Mouse (Mus musculus) E14TG2a.4 (cell line): Measurements from ENCODE around the gene Actl9.

Experiments
- CTCF ChIP-seq: conservative IDR thresholded peaks from 2 replicates; pipeline ENCODE4 v1.5.1; 2014; ENCODE audit warnings: low read length
- NANOG ChIP-seq: IDR thresholded peaks from 2 replicates; pipeline ENCODE4 v1.6.1; 2014; ENCODE audit warnings: borderline replicate concordance, low read length, mixed read lengths

GRCm38 (mm10) chr17:33471206-33471605 lies 38.5 kb downstream of the Actl9 start:
- TF ChIP-seq NANOG (no peak), CTCF (no peak)
